Mouse (Mus musculus): Measurements from ENCODE around the gene Lhx2. TPM values are rescaled to one million over a fixed set of nuclear protein-coding genes. Genes with fewer than 3 reads are reported as not detected.

Gene Lhx2
- polyA plus RNA-seq (2015; fragmentation: Nextera tagmentation; extraction: Ambion mirVana): 0.10 TPM in 1 of 2 replicates, not detected in the other

GRCm38 (mm10) chr2:38338990-38339909 is at the start of gene Lhx2:
TSS of gene Lhx2 (plus strand) at chr2:38339281.
- peak; percentile 58; the same call in 1 of the 2 replicates for ATAC-seq (replicated peaks; ENCODE audit: low FRiP score)
- under 1% methylated on average over 53 of the region's 92 CpGs for WGBS
- Histone ChIP-seq H3K4me3 (replicated peaks) (peak within 1 kb of the TSS; percentile 44), H3K27me3 (peaks cover 98% of the 10 kb centered on the region), H3K4me1 (peaks cover 17% of the 10 kb centered on the region), H3K9me3 (replicated peaks) (no peaks in the 10 kb centered on the region), H3K9ac (peak within 1 kb of the TSS; percentile 19), H3K27ac (no peak within 1 kb of the TSS), H3K36me3 (no peaks in the 10 kb centered on the region), H3K4me2 (peak within 1 kb of the TSS; percentile 84)

GRCm38 (mm10) chr2:38291526-38291925 is 47.6 kb upstream of the Lhx2 start:
- H3K27ac ChIP-seq: no peak overlapping the region
- WGBS: 78% methylated on average over 1 of the region's 1 CpGs

GRCm38 (mm10) chr2:38295939-38296338 is 43.1 kb upstream of the Lhx2 start:
- H3K36me3 ChIP-seq: no peaks in the 10 kb centered on the region
- WGBS: 88% methylated on average over 4 of the region's 4 CpGs
- H3K4me2 ChIP-seq: no peak overlapping the region
- H3K9me3 ChIP-seq (replicated peaks): no peaks in the 10 kb centered on the region
- H3K4me3 ChIP-seq (replicated peaks): no peak overlapping the region
- H3K27me3 ChIP-seq: 0 out of 2 replicates have a peak, but pooled peaks cover 5% of the 10 kb centered on the region
- H3K9ac ChIP-seq: no peak overlapping the region
- no peak overlapping the region for H3K27ac ChIP-seq
- 0 out of 2 replicates have a peak, but pooled peaks cover 5% of the 10 kb centered on the region for H3K4me1 ChIP-seq
- ATAC-seq (replicated peaks; ENCODE audit: low FRiP score): no peak

More at GRCm38 (mm10) chr2:38291526-38291925, 47.6 kb upstream of the Lhx2 start:
- Histone ChIP-seq H3K4me2 (no peak overlapping the region), H3K27me3 (no peaks in the 10 kb centered on the region), H3K9me3 (replicated peaks) (no peaks in the 10 kb centered on the region), H3K4me1 (peaks cover 1% of the 10 kb centered on the region), H3K4me3 (replicated peaks) (no peak overlapping the region), H3K9ac (no peak overlapping the region), H3K36me3 (no peaks in the 10 kb centered on the region)
- ATAC-seq (replicated peaks; ENCODE audit: low FRiP score): no peak

- no peaks in the 10 kb centered on the region for H3K36me3 ChIP-seq
- no peak overlapping the region for H3K4me2 ChIP-seq
- 63% methylated on average over 2 of the region's 2 CpGs for WGBS
- ATAC-seq (replicated peaks; ENCODE audit: low FRiP score): no peak
- H3K27me3 ChIP-seq: peaks cover 10% of the 10 kb centered on the region; the same call in 1 of the 2 replicates
- no peak overlapping the region for H3K9ac ChIP-seq
- 0 out of 2 replicates have a peak, but pooled peaks cover 5% of the 10 kb centered on the region for H3K4me1 ChIP-seq
- H3K27ac ChIP-seq: no peak overlapping the region
- H3K4me3 ChIP-seq (replicated peaks): no peak overlapping the region
- no peaks in the 10 kb centered on the region for H3K9me3 ChIP-seq (replicated peaks)
Measured at GRCm38 (mm10) chr2:38300941-38301340, 38.1 kb upstream of the Lhx2 start.

- no peaks in the 10 kb centered on the region for H3K36me3 ChIP-seq
- 0 out of 2 replicates have a peak, but pooled peaks cover 2% of the 10 kb centered on the region for H3K4me1 ChIP-seq
- peaks cover 5% of the 10 kb centered on the region; the same call in 1 of the 2 replicates for H3K27me3 ChIP-seq
- H3K27ac ChIP-seq: no peak overlapping the region
- no peaks in the 10 kb centered on the region for H3K9me3 ChIP-seq (replicated peaks)
- no peak for ATAC-seq (replicated peaks; ENCODE audit: low FRiP score)
- H3K9ac ChIP-seq: no peak overlapping the region
- H3K4me2 ChIP-seq: no peak overlapping the region
- no peak overlapping the region for H3K4me3 ChIP-seq (replicated peaks)
- WGBS: 81% methylated on average over 1 of the region's 1 CpGs
Measured at GRCm38 (mm10) chr2:38305152-38305551, 33.9 kb upstream of the Lhx2 start.

GRCm38 (mm10) chr2:38312921-38313320 is 26.2 kb upstream of the Lhx2 start:
- ATAC-seq (replicated peaks; ENCODE audit: low FRiP score): no peak
- no peak overlapping the region for H3K4me2 ChIP-seq
- H3K9me3 ChIP-seq (replicated peaks): no peaks in the 10 kb centered on the region
- no peaks in the 10 kb centered on the region for H3K36me3 ChIP-seq
- WGBS: 61% methylated on average over 3 of the region's 3 CpGs
- H3K27ac ChIP-seq: no peak overlapping the region
- no peak overlapping the region for H3K9ac ChIP-seq
- peaks cover 21% of the 10 kb centered on the region for H3K27me3 ChIP-seq
- H3K4me1 ChIP-seq: no peaks in the 10 kb centered on the region
- no peak overlapping the region for H3K4me3 ChIP-seq (replicated peaks)

GRCm38 (mm10) chr2:38313399-38313798 is 25.7 kb upstream of the Lhx2 start:
- no peak overlapping the region for H3K9ac ChIP-seq
- peaks cover 21% of the 10 kb centered on the region for H3K27me3 ChIP-seq
- H3K4me2 ChIP-seq: no peak overlapping the region
- no peaks in the 10 kb centered on the region for H3K4me1 ChIP-seq
- ATAC-seq (replicated peaks; ENCODE audit: low FRiP score): no peak
- no peaks in the 10 kb centered on the region for H3K9me3 ChIP-seq (replicated peaks)
- H3K36me3 ChIP-seq: no peaks in the 10 kb centered on the region
- no peak overlapping the region for H3K4me3 ChIP-seq (replicated peaks)
- 63% methylated on average over 3 of the region's 3 CpGs for WGBS
- no peak overlapping the region for H3K27ac ChIP-seq

GRCm38 (mm10) chr2:38319086-38319485 is 20.0 kb upstream of the Lhx2 start:
- no peak for ATAC-seq (replicated peaks; ENCODE audit: low FRiP score)
- H3K27me3 ChIP-seq: peaks cover 36% of the 10 kb centered on the region
- H3K9ac ChIP-seq: no peak overlapping the region
- no peaks in the 10 kb centered on the region for H3K36me3 ChIP-seq
- H3K9me3 ChIP-seq (replicated peaks): no peaks in the 10 kb centered on the region
- H3K4me1 ChIP-seq: no peaks in the 10 kb centered on the region
- 88% methylated on average over 11 of the region's 11 CpGs for WGBS
- H3K27ac ChIP-seq: no peak overlapping the region
- no peak overlapping the region for H3K4me2 ChIP-seq
- no peak overlapping the region for H3K4me3 ChIP-seq (replicated peaks)

- no peak overlapping the region for H3K4me2 ChIP-seq
- no peaks in the 10 kb centered on the region for H3K9me3 ChIP-seq (replicated peaks)
- no peak overlapping the region for H3K9ac ChIP-seq
- 37% methylated on average over 4 of the region's 4 CpGs for WGBS
- no peak overlapping the region for H3K4me3 ChIP-seq (replicated peaks)
- ATAC-seq (replicated peaks; ENCODE audit: low FRiP score): no peak
- peaks cover 37% of the 10 kb centered on the region for H3K27me3 ChIP-seq
- no peaks in the 10 kb centered on the region for H3K36me3 ChIP-seq
- H3K4me1 ChIP-seq: no peaks in the 10 kb centered on the region
- no peak overlapping the region for H3K27ac ChIP-seq
Measured at GRCm38 (mm10) chr2:38320911-38321310, 18.2 kb upstream of the Lhx2 start.

GRCm38 (mm10) chr2:38323380-38323779 is 15.7 kb upstream of the Lhx2 start:
- no peak overlapping the region for H3K4me2 ChIP-seq
- no peaks in the 10 kb centered on the region for H3K36me3 ChIP-seq
- no peak for ATAC-seq (replicated peaks; ENCODE audit: low FRiP score)
- no peaks in the 10 kb centered on the region for H3K4me1 ChIP-seq
- H3K27ac ChIP-seq: no peak overlapping the region
- H3K9me3 ChIP-seq (replicated peaks): no peaks in the 10 kb centered on the region
- 61% methylated on average over 8 of the region's 8 CpGs for WGBS
- no peak overlapping the region for H3K9ac ChIP-seq
- peaks cover 43% of the 10 kb centered on the region for H3K27me3 ChIP-seq
- H3K4me3 ChIP-seq (replicated peaks): no peak overlapping the region

- Histone ChIP-seq H3K9ac (no peak overlapping the region), H3K27me3 (peaks cover 43% of the 10 kb centered on the region), H3K4me2 (no peak overlapping the region), H3K9me3 (replicated peaks) (no peaks in the 10 kb centered on the region), H3K4me3 (replicated peaks) (no peak overlapping the region), H3K36me3 (no peaks in the 10 kb centered on the region), H3K4me1 (no peaks in the 10 kb centered on the region), H3K27ac (no peak overlapping the region)
- ATAC-seq (replicated peaks; ENCODE audit: low FRiP score): no peak
- WGBS: 53% methylated on average over 1 of the region's 1 CpGs
Measured at GRCm38 (mm10) chr2:38326671-38327070, 12.4 kb upstream of the Lhx2 start.

- Histone ChIP-seq H3K9me3 (replicated peaks) (no peaks in the 10 kb centered on the region), H3K4me3 (replicated peaks) (no peak overlapping the region), H3K9ac (no peak overlapping the region), H3K4me1 (peaks cover 5% of the 10 kb centered on the region), H3K27me3 (peaks cover 73% of the 10 kb centered on the region), H3K36me3 (no peaks in the 10 kb centered on the region), H3K4me2 (no peak overlapping the region), H3K27ac (no peak overlapping the region)
- 36% methylated on average over 7 of the region's 7 CpGs for WGBS
- ATAC-seq (replicated peaks; ENCODE audit: low FRiP score): no peak
Measured at GRCm38 (mm10) chr2:38333586-38334119, 5.4 kb upstream of the Lhx2 start.
